Mouse (Mus musculus) lung, embryonic 15.5 days (tissue): Measurements from ENCODE around the gene Eif2b3. TPM values are rescaled to one million over a fixed set of nuclear protein-coding genes. Genes with fewer than 3 reads are reported as not detected.

ENCODE experiments used
- ATAC-seq: fragments of 200-750 bp; cut with Nextera tagmentation; 2 replicates; pipeline ENCODE4 v1.8.0; 2017; ENCODE audit warnings: moderate number of reproducible peaks, borderline replicate concordance; ENCODE audit not compliant: low FRiP score, low TSS enrichment; ENCODE audit errors: extremely low read depth
- H3K27ac ChIP-seq: fragments of 300-500 bp; sonication (generic); 2 replicates; pipeline ENCODE4 v1.5.1; 2015; ENCODE audit warnings: moderate library complexity, mild to moderate bottlenecking, inconsistent platforms
- H3K27me3 ChIP-seq: fragments of 300-500 bp; sonication (generic); 2 replicates; pipeline ENCODE4 v1.6.1; 2015; ENCODE audit warnings: inconsistent platforms
- H3K36me3 ChIP-seq: fragments of 300-500 bp; sonication (generic); 2 replicates; pipeline ENCODE4 v1.6.1; 2015; ENCODE audit warnings: inconsistent platforms
- H3K4me1 ChIP-seq: fragments of 300-500 bp; sonication (generic); 2 replicates; pipeline ENCODE4 v1.6.1; 2015; ENCODE audit warnings: inconsistent platforms
- H3K4me2 ChIP-seq: fragments of 300-500 bp; sonication (generic); 2 replicates; pipeline ENCODE4 v1.6.1; 2015; ENCODE audit warnings: inconsistent platforms, mild to moderate bottlenecking, moderate library complexity
- H3K4me3 ChIP-seq: fragments of 300-500 bp; sonication (generic); 2 replicates; pipeline ENCODE4 v1.5.1; 2015; ENCODE audit warnings: mild to moderate bottlenecking, inconsistent platforms
- H3K9ac ChIP-seq: fragments of 300-500 bp; sonication (generic); 2 replicates; pipeline ENCODE4 v1.6.1; 2015; ENCODE audit warnings: inconsistent platforms
- H3K9me3 ChIP-seq: fragments of 300-500 bp; sonication (generic); 2 replicates; pipeline ENCODE4 v1.6.1; 2016; ENCODE audit warnings: inconsistent platforms
- WGBS: fragments of 180-500 bp; shearing (Covaris S2); methylation state at CpG from one replicate; pipeline ENCODE4 v1.1.7; 2015; 5-methylcytosine and 5-hydroxymethylcytosine counted together
- polyA plus RNA-seq: library from polyadenylated mRNA; unstranded; fragments of >200 nt; fragmentation: Nextera tagmentation; extraction: Ambion mirVana; gene quantifications from 2 replicates; pipeline ENCODE4 v1.2.1, GENCODE M21; 2015

Eif2b3 gene
- polyA plus RNA-seq, 1 experiment from 2014 or later, result 34.2 TPM

- ATAC-seq, result peak; percentile 66
- 38% methylated on average over 15 of the region's 15 CpGs for WGBS
- H3K4me2 ChIP-seq, result peak overlapping the region; percentile 26; the same call in 1 of the 2 replicates
Observed at GRCm38 (mm10) chr4:117125910-117126674, 106.9 kb downstream of the Eif2b3 start.

GRCm38 (mm10) chr4:117126675-117127290 lies 107.6 kb downstream of the Eif2b3 start, which contains the start of gene Tctex1d4:
Gene Tctex1d4, plus strand, starts transcription at chr4:117126794.
- Histone ChIP-seq H3K4me3 (no peak within 1 kb of the TSS), H3K27me3 (peaks cover 3% of the 10 kb centered on the region; the same call in 1 of the 2 replicates), H3K36me3 (0 out of 2 replicates have a peak, but pooled peaks cover 3% of the 10 kb centered on the region), H3K9me3 (no peaks in the 10 kb centered on the region), H3K4me1 (peaks cover 26% of the 10 kb centered on the region), H3K27ac (peak within 1 kb of the TSS; percentile 94), H3K9ac (peak within 1 kb of the TSS; percentile 31), H3K4me2 (peak within 1 kb of the TSS; percentile 26)
- 83% methylated on average over 9 of the region's 9 CpGs for WGBS
- ATAC-seq, result no peak

More at GRCm38 (mm10) chr4:117125910-117126674, 106.9 kb downstream of the Eif2b3 start:
- H3K9ac ChIP-seq, result peak overlapping the region; percentile 23
- H3K36me3 ChIP-seq, result 0 out of 2 replicates have a peak, but pooled peaks cover 3% of the 10 kb centered on the region
- H3K27ac ChIP-seq, result peak overlapping the region; percentile 94
- H3K27me3 ChIP-seq, result no peaks in the 10 kb centered on the region
- peaks cover 32% of the 10 kb centered on the region for H3K4me1 ChIP-seq
- H3K9me3 ChIP-seq, result no peaks in the 10 kb centered on the region
- no peak overlapping the region for H3K4me3 ChIP-seq

- no peak for ATAC-seq
- Histone ChIP-seq H3K9ac (no peak overlapping the region), H3K4me3 (no peak overlapping the region), H3K27me3 (peaks cover 17% of the 10 kb centered on the region), H3K36me3 (0 out of 2 replicates have a peak, but pooled peaks cover 3% of the 10 kb centered on the region), H3K27ac (no peak overlapping the region), H3K4me2 (no peak overlapping the region), H3K9me3 (no peaks in the 10 kb centered on the region), H3K4me1 (peaks cover 33% of the 10 kb centered on the region)
- WGBS, result 85% methylated on average over 33 of the region's 33 CpGs
Observed at GRCm38 (mm10) chr4:117127991-117128686, 108.9 kb downstream of the Eif2b3 start.

GRCm38 (mm10) chr4:117130790-117131189 lies 111.6 kb downstream of the Eif2b3 start:
- peaks cover 20% of the 10 kb centered on the region for H3K27me3 ChIP-seq
- H3K27ac ChIP-seq, result no peak overlapping the region
- WGBS, result 79% methylated on average over 6 of the region's 6 CpGs
- H3K4me2 ChIP-seq, result no peak overlapping the region
- H3K9me3 ChIP-seq, result no peaks in the 10 kb centered on the region
- ATAC-seq, result no peak
- H3K9ac ChIP-seq, result no peak overlapping the region
- H3K36me3 ChIP-seq, result 0 out of 2 replicates have a peak, but pooled peaks cover 3% of the 10 kb centered on the region
- peaks cover 23% of the 10 kb centered on the region for H3K4me1 ChIP-seq
- H3K4me3 ChIP-seq, result no peak overlapping the region

GRCm38 (mm10) chr4:117131198-117131597 lies 112.0 kb downstream of the Eif2b3 start:
- H3K4me3 ChIP-seq, result no peak overlapping the region
- H3K4me1 ChIP-seq, result peaks cover 19% of the 10 kb centered on the region
- WGBS, result 62% methylated on average over 6 of the region's 6 CpGs
- ATAC-seq, result no peak
- H3K9ac ChIP-seq, result no peak overlapping the region
- H3K4me2 ChIP-seq, result no peak overlapping the region
- no peak overlapping the region for H3K27ac ChIP-seq
- peaks cover 20% of the 10 kb centered on the region for H3K27me3 ChIP-seq
- H3K36me3 ChIP-seq, result 0 out of 2 replicates have a peak, but pooled peaks cover 3% of the 10 kb centered on the region
- no peaks in the 10 kb centered on the region for H3K9me3 ChIP-seq

- Histone ChIP-seq H3K9ac (no peak overlapping the region), H3K36me3 (0 out of 2 replicates have a peak, but pooled peaks cover 3% of the 10 kb centered on the region), H3K4me2 (peak overlapping the region; percentile 100; the same call in 1 of the 2 replicates), H3K27ac (no peak overlapping the region), H3K27me3 (peaks cover 20% of the 10 kb centered on the region), H3K9me3 (no peaks in the 10 kb centered on the region), H3K4me1 (peaks cover 14% of the 10 kb centered on the region), H3K4me3 (peak overlapping the region; percentile 89; the same call in 1 of the 2 replicates)
- WGBS, result 38% methylated on average over 7 of the region's 7 CpGs
- ATAC-seq, result no peak
Observed at GRCm38 (mm10) chr4:117131890-117132793, 112.9 kb downstream of the Eif2b3 start.

GRCm38 (mm10) chr4:117132794-117133143 lies 113.6 kb downstream of the Eif2b3 start:
- WGBS, result 18% methylated on average over 11 of the region's 11 CpGs
- Histone ChIP-seq H3K4me2 (peak overlapping the region; percentile 100), H3K9me3 (no peaks in the 10 kb centered on the region), H3K36me3 (0 out of 2 replicates have a peak, but pooled peaks cover 3% of the 10 kb centered on the region), H3K9ac (no peak overlapping the region), H3K27ac (no peak overlapping the region), H3K4me1 (peaks cover 14% of the 10 kb centered on the region), H3K27me3 (peaks cover 20% of the 10 kb centered on the region), H3K4me3 (peak overlapping the region; percentile 89)
- ATAC-seq, result no peak

GRCm38 (mm10) chr4:117133366-117133796 lies 114.2 kb downstream of the Eif2b3 start:
- peaks cover 14% of the 10 kb centered on the region for H3K4me1 ChIP-seq
- 0 out of 2 replicates have a peak, but pooled peaks cover 3% of the 10 kb centered on the region for H3K36me3 ChIP-seq
- no peaks in the 10 kb centered on the region for H3K9me3 ChIP-seq
- peak; percentile 23; the same call in 1 of the 2 replicates for ATAC-seq
- 1% methylated on average over 42 of the region's 42 CpGs for WGBS
- H3K27me3 ChIP-seq, result peaks cover 20% of the 10 kb centered on the region
- H3K4me3 ChIP-seq, result peak overlapping the region; percentile 89
- peak overlapping the region; percentile 100 for H3K4me2 ChIP-seq
- H3K27ac ChIP-seq, result no peak overlapping the region
- H3K9ac ChIP-seq, result peak overlapping the region; percentile 88

GRCm38 (mm10) chr4:117133817-117134600 lies 114.8 kb downstream of the Eif2b3 start, which contains the start of gene Plk3:
Gene Plk3, minus strand, starts transcription at chr4:117133963.
- Histone ChIP-seq H3K4me2 (peak within 1 kb of the TSS; percentile 100), H3K9me3 (no peaks in the 10 kb centered on the region), H3K36me3 (no peaks in the 10 kb centered on the region), H3K9ac (peak within 1 kb of the TSS; percentile 88), H3K4me3 (peak within 1 kb of the TSS; percentile 89), H3K4me1 (peaks cover 14% of the 10 kb centered on the region), H3K27me3 (peaks cover 20% of the 10 kb centered on the region), H3K27ac (no peak within 1 kb of the TSS)
- 3% methylated on average over 45 of the region's 48 CpGs for WGBS
- ATAC-seq, result peak; percentile 90

GRCm38 (mm10) chr4:117134601-117134995 lies 115.4 kb downstream of the Eif2b3 start:
- no peak overlapping the region for H3K27ac ChIP-seq
- H3K4me1 ChIP-seq, result peaks cover 14% of the 10 kb centered on the region
- H3K27me3 ChIP-seq, result peaks cover 20% of the 10 kb centered on the region
- no peak for ATAC-seq
- 14% methylated on average over 2 of the region's 2 CpGs for WGBS
- no peak overlapping the region for H3K9ac ChIP-seq
- H3K4me3 ChIP-seq, result 0 out of 2 replicates have a peak overlapping the region, but pooled peaks have one; percentile 89
- no peaks in the 10 kb centered on the region for H3K36me3 ChIP-seq
- no peak overlapping the region for H3K4me2 ChIP-seq
- H3K9me3 ChIP-seq, result no peaks in the 10 kb centered on the region
